Mouse (Mus musculus): Measurements from ENCODE around the gene Prpf38b. TPM values are rescaled to one million over a fixed set of nuclear protein-coding genes. Genes with fewer than 3 reads are reported as not detected.

Gene Prpf38b
- polyA plus RNA-seq (2015; fragmentation: Nextera tagmentation; extraction: Ambion mirVana), result 60.7 and 66.9 TPM in 2 replicates

DNA sequence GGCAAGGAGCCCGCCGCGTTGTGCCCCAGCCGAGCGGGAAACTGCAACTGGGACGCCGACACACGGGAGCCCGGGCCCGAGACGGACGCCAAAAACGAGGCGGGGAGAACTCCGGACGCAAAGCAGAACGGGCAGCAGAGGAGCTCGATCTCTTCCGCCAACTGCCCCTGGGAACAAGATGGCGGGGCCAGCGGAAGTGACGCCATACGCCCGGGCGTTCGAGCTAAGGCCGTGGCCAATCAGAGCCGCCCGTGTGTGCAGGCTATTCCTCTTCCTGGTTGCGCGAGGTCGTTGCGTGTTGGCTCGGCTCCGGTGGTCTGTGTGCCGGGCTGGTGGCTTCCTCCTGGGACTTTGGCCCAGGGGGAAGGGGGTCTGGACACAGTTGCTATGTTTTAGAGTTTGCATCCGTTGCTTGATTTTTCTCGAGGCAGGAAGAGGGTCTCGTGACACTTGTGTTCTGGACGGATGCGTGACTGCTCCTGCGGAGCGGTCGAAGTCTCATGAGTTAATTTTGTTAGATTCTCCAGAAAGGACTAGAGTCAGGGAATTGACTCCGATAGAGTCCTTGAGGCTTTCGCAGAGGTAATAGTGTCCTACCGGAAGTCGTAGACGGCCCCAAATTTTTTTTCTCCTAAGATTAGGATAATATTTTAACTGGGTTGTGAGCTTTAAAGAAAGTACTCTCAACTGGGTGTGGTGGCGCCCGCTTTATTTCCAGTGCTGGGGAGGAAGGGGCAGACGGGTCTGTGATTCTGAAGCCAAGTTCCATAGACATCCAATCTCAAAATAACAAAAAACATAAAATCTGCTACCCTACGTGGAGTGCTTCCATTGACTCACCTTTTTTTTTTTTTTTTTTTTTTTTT, at the start of gene Prpf38b:
TSS of gene Prpf38b (minus strand) at position 180 of the 866 bp plus-strand sequence.
- under 1% methylated on average over 53 of the region's 53 CpGs for WGBS
- peak within 1 kb of the TSS; percentile 97 for H3K27ac ChIP-seq (replicated peaks)
- peak; percentile 100 for ATAC-seq (replicated peaks)
- peak within 1 kb of the TSS; percentile 82 for H3K4me3 ChIP-seq
- peak within 1 kb of the TSS; percentile 84 for H3K9ac ChIP-seq (replicated peaks)
- H3K27me3 ChIP-seq, result no peaks in the 10 kb centered on the region
- H3K9me3 ChIP-seq, result no peaks in the 10 kb centered on the region
- H3K36me3 ChIP-seq, result peaks cover 5% of the 10 kb centered on the region
- H3K4me1 ChIP-seq, result peaks cover 28% of the 10 kb centered on the region
- peak within 1 kb of the TSS; percentile 98 for H3K4me2 ChIP-seq (replicated peaks)

DNA sequence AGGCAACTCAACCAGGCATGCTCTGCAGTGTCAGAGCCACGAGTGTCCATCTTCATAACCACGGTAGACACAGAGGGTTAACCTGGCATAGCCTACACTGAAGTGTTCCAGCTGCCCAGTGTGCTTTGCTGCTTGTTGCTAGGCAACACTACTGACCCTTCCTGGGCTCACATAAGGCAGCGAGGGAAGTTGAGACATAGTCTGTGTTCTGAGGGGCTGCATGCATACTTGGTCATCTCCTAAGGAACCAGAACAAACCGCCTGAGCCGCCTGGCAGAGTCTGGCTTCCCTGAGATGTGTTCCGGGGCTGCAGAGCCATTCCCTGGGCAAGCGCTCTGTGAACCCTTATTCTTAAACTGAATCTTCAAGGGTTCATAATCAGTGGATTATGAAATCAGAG, 49.7 kb upstream of the Prpf38b start:
- Histone ChIP-seq H3K36me3 (no peaks in the 10 kb centered on the region), H3K9ac (replicated peaks) (0 out of 2 replicates have a peak overlapping the region, but pooled peaks have one; percentile 16), H3K4me2 (replicated peaks) (peak overlapping the region; percentile 28), H3K27ac (replicated peaks) (peak overlapping the region; percentile 58), H3K4me3 (no peak overlapping the region), H3K27me3 (no peaks in the 10 kb centered on the region), H3K4me1 (peaks cover 10% of the 10 kb centered on the region), H3K9me3 (no peaks in the 10 kb centered on the region)
- ATAC-seq (replicated peaks), result peak; percentile 89
- WGBS, result 27% methylated on average over 7 of the region's 7 CpGs

- H3K36me3 ChIP-seq, result no peaks in the 10 kb centered on the region
- H3K4me3 ChIP-seq, result no peak overlapping the region
- H3K27me3 ChIP-seq, result no peaks in the 10 kb centered on the region
- no peak overlapping the region for H3K27ac ChIP-seq (replicated peaks)
- H3K4me1 ChIP-seq, result peaks cover 10% of the 10 kb centered on the region
- WGBS, result 82% methylated on average over 13 of the region's 13 CpGs
- no peak for ATAC-seq (replicated peaks)
- H3K9ac ChIP-seq (replicated peaks), result no peak overlapping the region
- H3K4me2 ChIP-seq (replicated peaks), result no peak overlapping the region
- no peaks in the 10 kb centered on the region for H3K9me3 ChIP-seq
Measured at GRCm38 (mm10) chr3:108959680-108960295, 48.3 kb upstream of the Prpf38b start.

DNA sequence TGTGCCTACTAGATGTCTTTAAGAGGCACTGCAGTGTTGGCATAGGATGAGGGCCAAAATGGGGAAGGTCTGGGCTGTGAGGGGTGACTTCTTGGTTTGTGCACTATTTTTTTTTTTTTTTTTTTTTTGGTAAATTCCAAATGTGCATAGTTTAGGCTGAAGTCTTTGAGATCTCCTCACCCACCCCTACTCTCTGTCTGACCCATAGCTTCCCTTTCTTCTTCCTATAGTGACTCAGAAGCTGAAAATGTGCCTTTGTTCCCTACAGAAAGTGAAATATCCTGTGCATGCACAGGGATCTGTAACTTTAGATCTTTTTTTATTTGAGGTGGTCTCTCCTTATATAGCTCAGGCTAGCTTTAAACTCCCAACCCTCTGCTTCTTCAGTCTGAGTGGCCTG, 46.4 kb upstream of the Prpf38b start:
- no peak for ATAC-seq (replicated peaks)
- Histone ChIP-seq H3K27ac (replicated peaks) (no peak overlapping the region), H3K4me1 (peaks cover 10% of the 10 kb centered on the region), H3K9me3 (no peaks in the 10 kb centered on the region), H3K36me3 (no peaks in the 10 kb centered on the region), H3K4me3 (no peak overlapping the region), H3K9ac (replicated peaks) (no peak overlapping the region), H3K4me2 (replicated peaks) (no peak overlapping the region), H3K27me3 (no peaks in the 10 kb centered on the region)

GRCm38 (mm10) chr3:108940996-108941395, 29.5 kb upstream of the Prpf38b start:
- no peaks in the 10 kb centered on the region for H3K9me3 ChIP-seq
- WGBS, result 68% methylated on average over 10 of the region's 10 CpGs
- no peaks in the 10 kb centered on the region for H3K27me3 ChIP-seq
- no peak overlapping the region for H3K27ac ChIP-seq (replicated peaks)
- H3K4me3 ChIP-seq, result no peak overlapping the region
- H3K4me2 ChIP-seq (replicated peaks), result no peak overlapping the region
- H3K4me1 ChIP-seq, result peaks cover 5% of the 10 kb centered on the region; the same call in 1 of the 2 replicates
- no peak overlapping the region for H3K9ac ChIP-seq (replicated peaks)
- H3K36me3 ChIP-seq, result no peaks in the 10 kb centered on the region
- ATAC-seq (replicated peaks), result no peak

- H3K27me3 ChIP-seq, result no peaks in the 10 kb centered on the region
- ATAC-seq (replicated peaks), result peak; percentile 82
- H3K4me3 ChIP-seq, result peak within 1 kb of the TSS; percentile 40
- H3K9me3 ChIP-seq, result no peaks in the 10 kb centered on the region
- H3K9ac ChIP-seq (replicated peaks), result 0 out of 2 replicates have a peak within 1 kb of the TSS, but pooled peaks have one; percentile 4
- WGBS, result 64% methylated on average over 43 of the region's 59 CpGs
- no peaks in the 10 kb centered on the region for H3K36me3 ChIP-seq
- H3K4me2 ChIP-seq (replicated peaks), result peak within 1 kb of the TSS; percentile 55
- no peak within 1 kb of the TSS for H3K27ac ChIP-seq (replicated peaks)
- H3K4me1 ChIP-seq, result peaks cover 5% of the 10 kb centered on the region; the same call in 1 of the 2 replicates
Measured at GRCm38 (mm10) chr3:108940001-108940633, 28.6 kb upstream of the Prpf38b start, which contains the start of gene Gm9857. Gm9857 (minus strand) TSS chr3:108940445.

DNA sequence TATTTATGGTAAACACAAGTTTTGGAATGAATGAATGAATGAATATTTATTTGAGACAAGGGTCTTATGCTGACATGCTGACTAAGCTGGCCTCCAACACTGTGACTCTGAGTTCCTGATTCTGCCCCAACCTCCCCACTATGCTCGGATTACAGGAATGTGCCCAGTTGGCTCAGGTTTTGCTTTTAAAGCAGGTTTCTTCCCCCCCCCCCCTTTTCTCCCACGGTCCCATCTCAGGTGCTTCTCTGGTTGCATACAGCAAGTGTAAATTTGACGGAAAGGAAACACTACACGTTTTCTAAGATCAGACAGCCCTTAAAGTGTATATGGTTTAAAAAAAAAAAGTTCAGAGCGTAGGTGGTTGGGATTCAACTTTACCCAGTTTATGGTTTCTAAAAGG, 28.0 kb upstream of the Prpf38b start, which contains the start of gene Henmt1:
TSS of gene Henmt1 (plus strand) at position 301 of the 400 bp plus-strand sequence.
- H3K36me3 ChIP-seq, result no peaks in the 10 kb centered on the region
- WGBS, result 87% methylated on average over 5 of the region's 5 CpGs
- H3K4me3 ChIP-seq, result peak within 1 kb of the TSS; percentile 40
- H3K9ac ChIP-seq (replicated peaks), result 0 out of 2 replicates have a peak within 1 kb of the TSS, but pooled peaks have one; percentile 4
- ATAC-seq (replicated peaks), result no peak
- peak within 1 kb of the TSS; percentile 55 for H3K4me2 ChIP-seq (replicated peaks)
- no peaks in the 10 kb centered on the region for H3K27me3 ChIP-seq
- peaks cover 5% of the 10 kb centered on the region; the same call in 1 of the 2 replicates for H3K4me1 ChIP-seq
- H3K9me3 ChIP-seq, result no peaks in the 10 kb centered on the region
- no peak within 1 kb of the TSS for H3K27ac ChIP-seq (replicated peaks)

DNA sequence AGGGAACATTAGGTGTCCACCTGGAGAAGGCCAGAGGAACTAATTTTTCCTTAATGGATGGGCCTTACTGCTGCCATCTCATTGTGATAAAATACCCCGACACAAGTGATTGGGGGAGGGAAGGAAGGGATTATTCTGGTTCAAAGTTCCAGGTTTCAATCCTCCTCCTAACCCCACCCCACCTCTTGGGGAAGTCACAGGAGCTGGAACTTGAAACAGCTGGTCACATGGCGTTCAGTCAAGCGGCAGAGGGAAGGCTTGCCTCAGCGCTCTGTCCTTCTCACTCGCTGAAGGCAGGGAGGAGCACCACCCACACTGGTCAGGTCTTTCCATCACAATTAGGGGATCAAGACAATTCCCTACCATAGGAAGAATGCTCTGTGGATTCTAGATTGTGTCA, 27.2 kb upstream of the Prpf38b start:
- Histone ChIP-seq H3K4me3 (no peak overlapping the region), H3K4me1 (peaks cover 5% of the 10 kb centered on the region; the same call in 1 of the 2 replicates), H3K9ac (replicated peaks) (no peak overlapping the region), H3K27me3 (no peaks in the 10 kb centered on the region), H3K4me2 (replicated peaks) (no peak overlapping the region), H3K9me3 (no peaks in the 10 kb centered on the region), H3K27ac (replicated peaks) (no peak overlapping the region), H3K36me3 (no peaks in the 10 kb centered on the region)
- WGBS, result 96% methylated on average over 5 of the region's 5 CpGs
- ATAC-seq (replicated peaks), result no peak

DNA sequence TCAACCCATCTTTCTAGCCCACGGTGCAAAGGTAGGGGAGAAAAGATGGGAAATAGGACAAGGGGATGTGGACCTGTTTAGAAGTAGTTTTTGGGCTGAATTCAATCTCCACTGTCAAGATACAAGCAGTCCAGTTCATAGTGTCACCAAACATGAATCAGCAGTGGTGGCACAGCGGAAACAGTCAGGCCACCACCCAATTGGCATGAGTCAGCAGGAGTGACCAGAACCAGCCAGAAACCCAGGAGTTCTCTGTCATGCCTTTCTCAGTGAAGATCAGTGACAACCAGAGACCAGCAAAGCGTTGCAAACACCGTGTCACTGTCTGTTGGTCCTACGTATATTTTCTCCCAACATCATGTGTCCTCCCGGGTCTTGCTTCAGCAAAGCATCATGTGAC, 22.0 kb upstream of the Prpf38b start:
- ATAC-seq (replicated peaks), result no peak
- Histone ChIP-seq H3K4me1 (no peaks in the 10 kb centered on the region), H3K27me3 (no peaks in the 10 kb centered on the region), H3K4me2 (replicated peaks) (no peak overlapping the region), H3K9ac (replicated peaks) (no peak overlapping the region), H3K27ac (replicated peaks) (no peak overlapping the region), H3K9me3 (no peaks in the 10 kb centered on the region), H3K36me3 (no peaks in the 10 kb centered on the region), H3K4me3 (no peak overlapping the region)
- WGBS, result 91% methylated on average over 6 of the region's 6 CpGs

- WGBS, result 82% methylated on average over 1 of the region's 1 CpGs
- Histone ChIP-seq H3K4me1 (no peaks in the 10 kb centered on the region), H3K9ac (replicated peaks) (no peak overlapping the region), H3K27ac (replicated peaks) (no peak overlapping the region), H3K9me3 (no peaks in the 10 kb centered on the region), H3K4me3 (no peak overlapping the region), H3K36me3 (no peaks in the 10 kb centered on the region), H3K4me2 (replicated peaks) (no peak overlapping the region), H3K27me3 (no peaks in the 10 kb centered on the region)
- ATAC-seq (replicated peaks), result no peak
Measured at GRCm38 (mm10) chr3:108926308-108926707, 14.8 kb upstream of the Prpf38b start.

- ATAC-seq (replicated peaks), result no peak
- Histone ChIP-seq H3K27ac (replicated peaks) (no peak overlapping the region), H3K4me2 (replicated peaks) (no peak overlapping the region), H3K4me3 (no peak overlapping the region), H3K9ac (replicated peaks) (no peak overlapping the region), H3K9me3 (no peaks in the 10 kb centered on the region), H3K4me1 (no peaks in the 10 kb centered on the region), H3K36me3 (no peaks in the 10 kb centered on the region), H3K27me3 (no peaks in the 10 kb centered on the region)
- WGBS, result 89% methylated on average over 4 of the region's 4 CpGs
Measured at GRCm38 (mm10) chr3:108925677-108926076, 14.2 kb upstream of the Prpf38b start.

GRCm38 (mm10) chr3:108921822-108922221, 10.3 kb upstream of the Prpf38b start:
- no peak overlapping the region for H3K27ac ChIP-seq (replicated peaks)
- no peaks in the 10 kb centered on the region for H3K27me3 ChIP-seq
- 93% methylated on average over 1 of the region's 1 CpGs for WGBS

More at GRCm38 (mm10) chr3:108921822-108922221, 10.3 kb upstream of the Prpf38b start:
- Histone ChIP-seq H3K4me1 (peaks cover 3% of the 10 kb centered on the region; the same call in 1 of the 2 replicates), H3K4me2 (replicated peaks) (no peak overlapping the region), H3K9ac (replicated peaks) (no peak overlapping the region), H3K36me3 (no peaks in the 10 kb centered on the region), H3K4me3 (no peak overlapping the region), H3K9me3 (no peaks in the 10 kb centered on the region)
- no peak for ATAC-seq (replicated peaks)

Data from forebrain, embryonic 15.5 days (tissue).